Mouse (Mus musculus): Measurements from ENCODE around the gene Hydin.
A peak's percentile ranks its signal among the peaks of the same experiment; 100 is the strongest.

The Hydin gene

GRCm38 (mm10) chr8:110630571-110631071, 363.8 kb downstream of the Hydin start:
- DNase-seq (ENCODE audit: low read depth, low spot score): no peak

- DNase-seq (ENCODE audit: low read depth, low spot score): no peak
These were observed 364.4 kb downstream of the Hydin start for GRCm38 (mm10) chr8:110631201-110631600.

GRCm38 (mm10) chr8:110633814-110634213, 367.0 kb downstream of the Hydin start:
- no peak for DNase-seq (ENCODE audit: low read depth, low spot score)

GRCm38 (mm10) chr8:110636182-110636581, 369.4 kb downstream of the Hydin start:
- no peak for DNase-seq (ENCODE audit: low read depth, low spot score)

- no peak for DNase-seq (ENCODE audit: low read depth, low spot score)
These were observed 375.6 kb downstream of the Hydin start for GRCm38 (mm10) chr8:110642331-110642730.

DNA sequence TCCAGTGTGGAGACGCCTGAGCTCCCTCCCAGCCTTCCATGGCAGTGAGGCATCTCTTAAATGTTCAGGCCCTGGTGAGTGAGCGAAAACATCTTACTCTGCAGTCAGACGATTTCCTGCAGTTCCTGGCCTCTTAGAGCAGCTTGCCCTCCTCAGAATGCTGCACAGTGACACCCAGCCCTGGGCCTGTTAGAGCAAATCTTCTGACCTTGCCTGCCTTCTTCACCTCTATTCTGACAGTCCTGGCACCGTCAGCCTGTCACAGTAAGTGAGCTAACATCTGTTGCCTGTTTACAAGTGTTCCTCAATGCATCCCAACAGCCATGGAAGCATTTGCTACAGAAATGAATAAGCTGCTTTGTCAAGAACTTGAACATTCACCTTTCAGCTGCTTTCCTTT, 376.4 kb downstream of the Hydin start:
- DNase-seq (ENCODE audit: low read depth, low spot score): no peak

DNA sequence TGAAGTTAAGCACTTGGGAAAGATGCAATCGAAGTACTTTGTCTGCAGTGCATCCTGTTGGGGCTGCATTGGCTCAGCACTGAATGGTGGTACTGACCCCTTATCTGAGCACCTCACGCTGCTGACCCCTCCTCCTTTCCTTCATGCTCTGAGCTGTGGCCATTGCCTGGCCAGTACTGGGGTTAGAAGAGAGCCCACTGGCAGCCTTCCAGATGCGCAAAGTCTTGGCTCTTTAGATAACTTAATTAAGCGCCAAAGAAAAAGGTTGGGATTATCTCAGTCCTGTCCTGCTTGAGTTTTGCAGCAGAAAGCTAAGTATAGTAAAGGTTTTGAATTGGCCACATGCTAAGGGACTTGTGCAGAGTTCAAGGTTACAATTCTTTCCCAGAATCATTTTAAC, 377.6 kb downstream of the Hydin start:
- no peak for DNase-seq (ENCODE audit: low read depth, low spot score)

GRCm38 (mm10) chr8:110644901-110645300, 378.1 kb downstream of the Hydin start:
- no peak for DNase-seq (ENCODE audit: low read depth, low spot score)

DNA sequence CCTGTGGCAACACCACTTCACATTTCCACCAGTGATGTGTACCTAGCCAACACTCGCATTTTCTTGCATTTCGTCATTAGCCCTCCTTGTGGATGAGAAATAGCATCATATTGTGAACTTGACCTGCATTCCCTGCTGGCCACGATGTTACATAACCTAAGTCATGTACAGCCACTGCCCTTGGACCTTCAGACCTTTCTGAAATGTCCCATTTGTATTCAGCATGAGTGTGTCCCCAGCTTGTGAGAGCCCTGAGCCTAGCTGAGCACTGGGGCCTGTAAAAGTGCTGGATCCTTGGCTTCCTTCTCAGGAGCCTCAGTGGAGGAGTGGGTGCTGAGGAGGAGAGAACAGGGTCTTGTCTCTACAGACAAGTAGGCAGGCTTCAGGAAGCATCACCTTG, 378.6 kb downstream of the Hydin start:
- DNase-seq (ENCODE audit: low read depth, low spot score): no peak

DNA sequence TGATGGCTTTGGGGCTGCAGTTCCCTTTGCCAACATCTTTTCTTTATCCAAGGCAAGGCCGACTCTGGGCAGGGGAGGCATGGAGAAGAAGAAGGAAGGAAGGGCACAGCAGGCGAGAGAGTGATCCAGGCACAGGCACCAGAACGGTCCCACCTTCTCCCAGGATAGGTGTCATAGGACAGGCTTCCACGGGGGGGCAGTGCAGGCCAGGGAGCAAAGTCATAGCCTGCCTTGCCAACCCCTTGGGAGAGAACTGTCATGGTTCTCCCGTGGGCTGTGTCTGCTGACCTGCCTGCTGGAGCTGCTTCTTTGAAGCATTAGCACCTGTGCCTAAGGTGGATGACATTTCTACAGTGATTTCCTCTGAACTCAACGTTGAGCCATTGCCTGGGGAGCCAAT, 379.3 kb downstream of the Hydin start:
- peak; percentile 20 for DNase-seq (ENCODE audit: low read depth, low spot score)

DNA sequence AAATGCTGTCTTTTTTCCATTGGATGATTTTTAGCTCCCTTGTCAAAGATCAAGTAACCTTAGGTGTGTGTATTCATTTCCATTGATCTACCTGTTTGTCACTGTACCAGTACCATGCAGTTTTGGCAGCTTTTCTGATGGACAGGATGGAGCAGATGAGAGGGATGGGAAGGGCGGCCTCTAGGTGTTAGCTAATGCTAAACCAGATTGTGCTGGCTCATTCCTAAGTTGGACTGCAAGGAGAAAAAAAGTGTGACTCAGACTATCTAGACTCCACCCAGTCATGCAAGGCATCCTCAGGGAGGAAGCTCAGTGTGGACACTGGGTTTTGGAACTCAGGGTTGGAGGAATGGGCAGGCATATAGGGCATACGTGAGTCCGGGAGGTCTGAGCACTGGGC, 381.8 kb downstream of the Hydin start:
- DNase-seq (ENCODE audit: low read depth, low spot score): no peak

DNA sequence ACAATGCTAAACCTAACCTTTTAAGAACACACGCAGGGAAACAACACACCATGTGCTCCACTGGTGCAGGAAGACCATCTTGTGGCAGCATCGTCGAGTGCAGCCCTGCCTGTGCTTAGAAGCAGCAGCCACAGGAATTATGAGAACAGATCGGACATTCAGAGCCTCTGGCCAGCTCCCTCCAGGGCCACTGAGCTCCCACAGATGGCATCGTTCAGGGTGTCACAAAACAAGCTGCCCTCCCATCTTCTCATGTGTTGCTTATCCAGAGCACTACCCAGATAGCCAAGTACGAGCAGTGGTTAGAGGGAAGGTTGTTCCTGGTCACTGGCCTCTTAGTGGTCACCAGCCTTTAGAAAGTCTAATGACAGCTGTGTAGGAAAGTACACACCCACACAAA, 382.5 kb downstream of the Hydin start:
- DNase-seq (ENCODE audit: low read depth, low spot score): no peak

GRCm38 (mm10) chr8:110650838-110651237, 384.1 kb downstream of the Hydin start:
- no peak for DNase-seq (ENCODE audit: low read depth, low spot score)

GRCm38 (mm10) chr8:110651847-110652246, 385.1 kb downstream of the Hydin start:
- DNase-seq (ENCODE audit: low read depth, low spot score): no peak

GRCm38 (mm10) chr8:110654075-110655060, 387.6 kb downstream of the Hydin start:
- no peak for DNase-seq (ENCODE audit: low read depth, low spot score)

- no peak for DNase-seq (ENCODE audit: low read depth, low spot score)
These were observed 389.1 kb downstream of the Hydin start for GRCm38 (mm10) chr8:110655827-110656226.

- DNase-seq (ENCODE audit: low read depth, low spot score): no peak
These were observed 390.9 kb downstream of the Hydin start for GRCm38 (mm10) chr8:110657661-110658060.
